Mouse (Mus musculus): Measurements from ENCODE around the gene Cmbl.

Gene Cmbl

DNA sequence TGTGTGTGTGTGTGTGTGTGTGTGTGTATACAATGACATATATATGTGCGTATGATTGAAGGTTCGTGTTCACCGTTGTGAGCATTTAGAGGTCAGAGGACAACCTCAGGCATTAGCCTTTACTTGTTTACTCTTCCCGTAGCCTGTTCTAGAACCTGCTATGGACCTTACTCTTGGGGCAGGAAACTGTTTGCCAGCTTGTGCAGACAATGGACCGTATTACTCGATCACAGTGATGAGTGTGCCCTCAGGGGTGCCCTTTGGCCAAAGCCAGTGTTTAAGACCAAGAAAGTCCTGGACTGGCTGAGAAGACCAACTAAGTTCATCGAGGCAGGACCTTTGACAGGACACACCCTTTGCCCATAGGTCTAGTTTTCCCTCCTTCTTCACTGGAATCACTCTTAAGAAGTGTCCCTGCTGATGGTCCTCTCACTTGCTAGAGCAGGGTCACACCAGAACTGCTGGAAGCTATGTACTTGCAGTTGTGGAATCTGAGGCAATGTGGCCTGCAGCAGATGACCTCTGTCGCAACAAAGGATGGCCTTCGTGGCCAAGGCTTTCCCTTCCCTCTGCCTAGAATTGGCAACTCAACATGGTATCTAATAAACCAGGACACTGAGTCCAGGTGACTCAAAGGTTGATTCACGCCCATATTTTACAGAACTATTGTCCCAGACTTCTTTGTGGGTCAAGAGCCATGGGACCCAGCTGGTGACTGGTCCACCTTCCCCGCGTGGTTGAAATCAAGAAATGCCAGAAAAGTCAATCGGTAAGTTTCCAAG lies 18.3 kb downstream of the Cmbl start:
- DNase-seq, result no peak

DNA sequence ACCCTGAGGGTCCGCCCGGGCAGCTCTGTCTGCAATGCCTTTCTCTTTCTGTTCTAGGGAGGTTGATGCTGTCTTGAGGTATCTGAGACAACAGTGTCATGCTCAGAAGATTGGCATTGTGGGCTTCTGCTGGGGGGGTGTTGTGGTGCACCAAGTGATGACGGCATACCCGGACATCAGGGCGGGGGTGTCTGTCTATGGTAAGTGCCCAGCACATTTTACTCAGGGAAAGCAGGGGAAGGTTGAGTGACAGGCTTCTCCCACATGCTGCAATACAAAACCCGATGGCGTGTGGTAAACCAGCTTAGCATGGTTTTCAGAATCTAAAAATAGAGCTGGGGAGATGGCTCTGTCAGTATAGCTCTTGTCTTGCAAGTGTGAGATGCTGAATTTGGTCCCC lies 20.0 kb downstream of the Cmbl start:
- DNase-seq, result no peak

DNA sequence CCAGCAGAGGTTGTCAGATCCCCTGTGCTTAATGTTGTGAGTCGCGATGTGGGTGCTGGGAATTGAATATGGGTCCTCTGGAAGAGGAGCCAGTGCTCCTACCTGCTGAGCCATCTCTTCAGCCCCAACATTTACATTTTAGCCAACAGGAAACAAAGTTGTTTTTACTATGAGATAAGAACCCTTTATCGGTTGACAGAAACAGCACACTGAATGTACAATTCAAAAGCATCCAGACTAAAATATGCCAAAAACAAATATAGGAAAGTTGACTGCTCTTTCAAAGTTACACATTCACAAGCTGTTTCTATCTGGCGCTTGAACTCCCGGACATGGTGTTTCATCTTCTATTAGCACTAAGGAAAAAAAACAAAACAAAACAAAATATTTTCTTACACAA lies 20.9 kb downstream of the Cmbl start:
- DNase-seq, result no peak

DNA sequence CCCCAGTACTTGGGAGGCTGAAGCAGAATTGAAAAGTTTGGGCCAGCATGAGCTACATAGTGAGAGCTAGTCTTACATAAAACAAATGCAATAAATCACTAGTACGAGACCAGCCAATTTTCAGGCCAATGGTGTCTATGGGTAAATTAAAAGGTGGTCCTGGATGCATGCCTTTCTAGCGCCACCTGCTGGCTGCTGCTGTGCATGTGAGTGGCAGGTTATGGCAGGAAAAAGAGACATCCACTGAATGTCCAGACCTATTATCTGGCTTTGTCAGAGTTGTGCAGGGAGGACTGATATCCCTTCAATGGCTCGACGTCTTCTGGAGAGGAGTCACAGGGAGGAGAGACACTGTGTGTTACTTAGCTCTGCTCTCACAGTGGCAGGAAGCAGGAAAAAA lies 21.3 kb downstream of the Cmbl start:
- peak; percentile 94 for DNase-seq

DNA sequence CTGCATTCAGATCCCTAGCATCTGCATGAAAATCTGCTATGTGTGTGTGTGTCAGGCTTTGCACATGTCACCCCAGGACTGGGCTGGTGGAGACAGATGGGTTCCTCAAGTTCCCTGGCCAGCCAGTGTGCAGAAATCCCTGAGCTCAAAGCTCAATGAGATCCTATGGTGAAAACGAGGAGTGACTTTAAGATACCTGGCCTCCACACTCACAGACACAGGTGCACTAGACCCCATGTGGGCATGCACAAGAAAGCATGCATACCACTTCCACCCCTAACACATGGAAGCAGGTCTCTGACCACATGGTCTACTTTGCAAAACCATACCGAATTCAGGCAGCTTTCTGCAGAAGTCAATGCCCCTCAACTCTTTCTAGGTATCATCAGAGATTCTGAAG lies 22.6 kb downstream of the Cmbl start:
- no peak for DNase-seq

DNA sequence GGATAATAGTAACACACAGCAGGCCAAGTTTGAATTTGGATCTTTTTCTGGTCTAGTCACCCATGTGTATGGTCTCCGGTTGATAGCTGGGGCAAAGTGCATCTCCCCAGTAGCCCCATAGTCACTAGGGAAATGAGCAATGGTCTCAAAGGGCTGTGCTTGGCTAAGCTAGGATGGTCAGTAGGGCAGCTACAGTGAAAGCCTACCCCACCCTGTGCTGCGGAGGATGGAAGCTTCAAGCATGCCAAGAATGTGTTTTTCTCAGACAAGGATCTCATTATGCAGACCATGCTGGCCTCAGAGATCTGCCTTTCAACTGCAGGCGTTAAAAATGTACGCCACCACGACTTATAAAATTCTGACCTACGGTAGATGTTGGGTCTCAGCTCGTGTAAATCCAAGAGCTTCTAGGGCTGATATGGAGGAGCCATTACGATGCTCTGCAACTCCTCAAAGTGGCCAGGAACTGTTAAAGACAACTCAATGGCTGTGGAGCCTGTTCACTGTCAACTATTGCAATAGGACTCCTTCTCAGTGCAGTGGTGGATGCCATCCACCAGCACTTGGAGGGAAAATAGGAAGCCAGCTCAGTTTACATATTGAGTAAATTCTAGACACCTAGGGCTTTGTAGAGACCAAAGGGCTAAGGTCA lies 23.9 kb downstream of the Cmbl start:
- no peak for DNase-seq

DNA sequence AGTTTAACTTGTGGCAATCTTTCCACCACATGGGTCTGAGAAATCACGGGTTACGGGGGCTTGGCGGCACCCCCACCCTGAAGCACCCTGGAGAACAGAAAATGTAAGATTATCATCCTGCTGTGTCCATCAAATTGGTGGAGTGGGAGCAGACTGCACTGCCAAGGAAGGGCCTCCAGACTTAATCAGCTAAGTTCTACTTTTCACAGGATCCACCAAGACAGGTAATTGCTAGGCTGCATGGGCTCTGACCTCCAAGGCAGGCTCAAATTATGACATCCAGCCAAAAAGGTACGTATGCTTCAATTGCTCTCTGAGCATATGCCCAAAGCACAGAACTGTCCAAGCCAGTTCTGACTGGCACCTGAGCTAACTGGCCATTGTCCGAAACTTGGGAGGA lies 25.0 kb downstream of the Cmbl start:
- DNase-seq, result no peak

DNA sequence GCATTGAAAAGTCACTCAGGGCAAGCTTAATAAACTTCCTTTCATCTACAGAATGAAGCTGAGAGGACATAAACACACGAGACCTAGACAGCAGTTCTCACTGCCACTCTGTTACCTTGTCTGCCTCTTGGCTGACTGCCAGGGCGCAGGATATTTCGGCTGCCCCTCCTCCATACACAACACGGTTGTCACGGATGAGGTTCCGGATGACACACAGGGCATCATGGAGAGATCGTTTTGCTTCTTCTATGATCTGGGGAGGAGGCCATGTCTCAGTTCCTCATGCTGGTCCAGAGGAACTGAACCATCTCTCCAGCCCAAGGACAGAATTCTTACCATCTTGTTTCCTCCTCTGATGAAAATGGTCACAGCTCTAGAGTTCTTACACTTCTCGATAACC lies 27.3 kb downstream of the Cmbl start:
- no peak for DNase-seq

DNA sequence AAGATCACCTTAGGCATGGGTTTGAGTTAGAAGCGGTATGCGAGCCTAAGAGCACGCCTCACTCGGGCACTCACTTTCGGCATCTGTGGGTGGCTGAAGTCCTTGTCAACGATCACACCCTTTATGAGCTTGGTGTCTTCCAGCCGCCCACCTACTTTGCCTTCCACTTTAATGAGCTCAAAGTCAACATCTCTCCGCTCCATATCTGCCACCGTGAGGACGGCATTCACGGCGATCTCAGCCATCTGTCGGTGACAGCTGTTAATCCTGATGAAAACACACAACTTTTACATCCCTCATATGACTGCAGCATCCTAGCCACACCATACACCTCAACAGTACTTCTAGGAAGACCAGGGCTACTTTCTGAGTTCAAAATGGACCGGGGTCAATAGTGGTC lies 29.1 kb downstream of the Cmbl start:
- no peak for DNase-seq

DNA sequence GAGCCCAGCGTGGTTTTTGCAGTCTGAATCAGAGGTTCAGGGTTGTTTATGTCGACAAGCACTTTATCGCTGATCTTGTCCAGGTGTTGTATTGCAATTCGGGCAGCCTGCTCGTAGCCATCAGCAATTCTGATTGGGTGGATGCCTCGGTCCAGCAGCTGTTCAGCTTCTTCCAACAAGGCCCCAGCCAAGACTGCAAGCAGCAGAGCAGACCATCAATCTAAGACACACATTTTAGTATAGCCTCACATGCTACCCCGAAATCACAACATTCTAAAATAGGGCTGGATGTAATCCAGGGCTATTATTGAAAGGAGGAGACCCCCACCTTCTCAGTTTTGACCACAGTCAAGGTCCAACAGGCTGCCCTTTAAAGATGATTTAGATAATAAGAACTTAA lies 30.5 kb downstream of the Cmbl start:
- DNase-seq, result no peak

DNA sequence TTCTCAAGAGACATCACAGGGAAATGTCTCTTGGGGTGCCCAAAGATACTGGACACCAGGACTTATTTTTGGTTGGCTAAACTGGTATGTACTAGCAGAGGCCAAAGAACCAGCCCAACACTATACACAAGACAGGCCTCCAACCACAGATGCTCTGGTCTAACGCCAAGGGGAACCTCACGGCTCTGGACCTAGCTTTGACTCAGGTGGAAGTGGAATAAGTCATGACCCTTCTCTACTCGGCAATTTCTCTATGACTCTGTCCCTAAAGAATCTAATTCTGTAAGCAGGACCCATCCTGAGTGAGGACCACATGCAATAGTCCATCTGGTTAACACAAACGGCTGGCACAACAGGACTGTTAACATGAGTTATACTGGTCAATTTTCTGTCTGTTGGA lies 34.6 kb downstream of the Cmbl start:
- no peak for DNase-seq

DNA sequence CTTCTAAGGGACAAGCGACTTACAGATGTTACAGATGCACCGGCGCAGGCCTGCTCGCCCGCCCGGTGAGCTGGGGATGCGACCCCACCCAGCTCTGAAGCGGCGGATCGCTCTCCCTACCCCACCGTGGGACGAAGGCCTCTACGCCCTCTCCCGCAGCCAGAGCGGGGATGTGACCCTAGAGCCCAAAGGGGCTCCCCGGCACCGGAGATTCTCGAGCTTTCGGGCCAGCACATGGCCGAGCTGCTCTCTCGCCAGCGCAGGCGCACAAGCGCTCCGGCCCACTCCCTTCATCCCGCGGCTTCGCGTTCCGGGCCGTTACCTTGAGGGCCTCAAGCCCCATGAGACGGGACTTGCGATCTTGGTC lies 36.1 kb downstream of the Cmbl start:
- no peak for DNase-seq

DNA sequence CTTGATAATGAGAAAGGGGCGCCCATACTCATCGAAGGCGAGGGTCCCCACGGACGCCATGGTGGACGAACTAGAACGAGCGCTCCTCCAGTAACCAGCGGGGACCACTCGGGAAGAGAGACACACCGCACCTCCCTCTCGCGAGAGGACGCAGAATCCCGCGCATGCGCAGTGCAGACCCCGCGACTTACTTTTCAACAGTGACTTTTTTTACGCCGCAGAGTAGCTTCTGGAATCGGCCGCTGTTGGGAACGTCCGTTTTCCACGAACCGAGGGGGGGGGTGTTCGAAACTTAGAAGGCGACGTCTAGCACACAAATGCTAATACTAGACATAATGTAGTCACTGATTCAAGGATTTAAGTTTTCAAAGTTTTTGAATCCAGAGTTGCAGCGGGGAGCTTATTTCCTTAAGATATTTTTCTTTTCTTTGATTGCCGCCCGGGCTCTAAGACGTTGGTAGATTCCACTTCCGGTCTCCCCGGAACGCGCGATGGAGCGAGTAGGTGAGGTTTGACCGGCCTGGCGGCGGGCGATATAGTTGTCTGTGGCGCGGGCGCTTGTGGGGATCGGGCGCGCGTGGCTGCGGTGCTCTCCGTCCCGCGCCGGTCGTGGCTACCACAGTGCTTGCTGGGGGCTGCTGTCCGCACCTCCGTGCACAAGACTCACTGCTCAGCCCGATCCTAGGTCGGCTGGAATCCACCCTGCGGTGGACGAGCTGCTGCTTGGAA lies 36.6 kb downstream of the Cmbl start, which contains the start of the genes Cct5 and Fam173b:
Cct5 (minus strand) TSS at position 159 of the 729 bp plus-strand sequence.
Fam173b (plus strand) TSS at position 207 of the 729 bp plus-strand sequence.
- peak; percentile 99 for DNase-seq

DNA sequence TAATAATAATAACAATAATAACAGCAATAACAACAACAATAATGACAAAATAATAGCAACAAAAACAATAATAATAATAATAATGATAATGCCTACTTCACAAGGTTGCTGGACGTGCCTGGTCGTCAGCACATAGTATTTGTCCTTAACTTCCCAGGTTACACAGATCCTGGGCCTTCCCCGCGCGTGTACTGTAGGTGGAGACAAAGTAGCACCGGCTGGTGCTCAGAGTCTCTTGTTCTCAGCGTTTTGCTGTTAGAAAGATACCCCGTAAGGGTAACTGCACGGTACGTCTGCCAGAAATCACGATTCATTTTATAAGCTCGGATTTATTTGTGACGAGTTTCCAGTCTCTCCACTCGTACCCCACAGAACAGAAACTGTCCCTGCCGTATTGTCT lies 37.2 kb downstream of the Cmbl start:
- DNase-seq, result peak; percentile 63

DNA sequence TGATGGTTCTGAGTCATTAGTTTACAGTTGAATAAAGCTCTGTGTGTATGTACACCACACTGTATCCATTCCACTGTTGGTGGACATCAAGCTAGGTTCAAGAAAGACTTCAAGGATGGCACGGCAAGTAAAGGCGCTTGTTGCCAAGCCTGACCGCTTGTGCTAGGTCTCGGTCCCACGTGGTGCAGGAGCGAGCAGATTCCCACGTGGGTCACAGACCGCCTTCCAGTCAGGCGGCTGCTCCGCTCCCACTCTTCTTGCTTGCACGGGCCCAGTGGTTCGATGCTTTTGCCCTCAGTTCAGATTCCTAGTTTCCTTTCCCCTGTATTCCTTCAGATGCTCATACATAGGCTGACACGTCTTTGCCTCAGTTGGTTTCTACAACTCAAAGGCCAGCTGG lies 37.9 kb downstream of the Cmbl start:
- DNase-seq, result no peak

DNA sequence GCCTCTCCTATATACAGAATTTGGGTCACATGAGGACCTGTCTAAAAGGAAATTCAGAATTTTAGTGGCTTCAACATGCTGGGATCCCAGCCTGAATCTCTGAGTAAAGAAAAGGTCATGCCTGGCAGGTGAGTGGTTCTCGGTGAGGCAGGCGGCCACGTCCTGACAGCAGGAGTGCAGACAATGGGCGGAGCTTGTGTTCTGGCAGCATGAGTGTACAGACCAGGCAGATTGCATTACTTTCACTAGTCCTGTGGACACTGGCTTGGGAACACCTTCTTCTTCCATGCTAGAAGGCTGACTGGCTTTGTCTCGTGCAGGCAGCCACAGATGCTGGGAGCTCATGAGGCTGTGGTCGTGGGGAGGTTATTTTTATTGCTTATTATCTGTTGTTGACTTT lies 41.6 kb downstream of the Cmbl start:
- DNase-seq, result no peak

DNA sequence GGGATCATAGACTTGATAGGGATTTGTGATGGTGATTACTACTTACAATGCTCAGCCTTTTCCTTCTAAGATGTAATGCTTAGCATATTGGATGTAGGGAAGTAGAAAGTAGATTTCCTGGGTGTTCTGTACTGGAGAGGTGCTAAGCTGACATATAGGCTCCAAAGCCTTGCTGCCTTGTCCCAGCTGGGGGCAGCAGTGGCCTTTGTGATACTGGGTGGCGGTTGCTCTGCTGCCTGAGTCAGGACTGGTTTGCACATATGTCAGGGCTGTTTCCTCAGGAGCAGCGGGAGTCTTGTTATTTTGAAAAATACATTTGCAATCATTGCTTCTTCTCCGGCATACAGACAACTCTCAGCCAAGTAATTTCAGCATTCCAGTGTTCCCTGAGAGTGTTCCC lies 45.8 kb downstream of the Cmbl start:
- peak; percentile 58 for DNase-seq

DNA sequence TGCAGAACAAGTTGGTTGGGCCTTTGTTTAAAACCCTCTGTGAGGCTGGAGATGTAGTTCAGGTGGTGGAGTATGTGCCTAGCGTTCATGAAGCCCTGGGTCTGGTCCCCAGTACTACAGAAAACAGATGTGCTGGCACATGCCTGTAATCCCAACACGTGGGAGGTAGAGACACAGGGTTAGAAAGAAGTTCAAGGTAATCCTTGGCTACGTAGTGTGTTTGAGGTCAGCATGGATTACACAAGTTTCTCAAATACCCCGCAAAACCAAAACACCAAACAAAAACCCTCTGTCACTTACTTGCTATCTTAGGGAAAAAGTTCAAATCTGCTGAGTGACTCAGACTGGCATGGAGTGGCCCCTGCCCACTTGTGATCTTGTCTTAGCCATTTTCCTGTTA lies 46.8 kb downstream of the Cmbl start:
- no peak for DNase-seq

DNA sequence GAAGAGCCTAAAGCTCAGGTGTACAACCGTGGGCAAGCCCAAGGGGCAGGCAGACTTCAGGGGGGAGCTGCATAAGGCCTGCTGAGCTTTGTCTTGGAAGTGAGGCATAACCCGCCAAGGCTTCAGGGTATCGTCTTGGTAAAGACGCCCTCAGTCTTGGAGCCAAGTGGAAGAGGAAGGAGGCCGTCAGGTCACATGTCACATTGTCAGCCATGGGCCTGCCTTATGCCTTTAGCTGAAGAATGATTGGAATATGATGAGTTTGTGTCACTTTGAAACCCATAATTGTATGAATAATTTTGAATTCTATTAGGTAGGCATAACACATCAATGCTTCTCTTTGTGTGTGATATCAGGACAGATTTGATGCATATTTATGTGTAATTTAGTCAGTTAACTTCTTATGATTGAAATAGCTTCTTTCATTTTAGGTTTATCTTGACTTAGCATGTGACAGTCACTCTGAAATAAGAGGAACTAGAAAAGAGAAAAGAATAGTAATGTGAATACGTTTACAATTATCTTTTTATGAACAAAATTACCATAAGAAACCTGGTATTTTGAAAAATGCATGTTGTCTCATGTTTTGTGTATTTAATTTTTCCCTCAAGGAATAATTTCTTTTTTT lies 48.8 kb downstream of the Cmbl start:
- no peak for DNase-seq

DNA sequence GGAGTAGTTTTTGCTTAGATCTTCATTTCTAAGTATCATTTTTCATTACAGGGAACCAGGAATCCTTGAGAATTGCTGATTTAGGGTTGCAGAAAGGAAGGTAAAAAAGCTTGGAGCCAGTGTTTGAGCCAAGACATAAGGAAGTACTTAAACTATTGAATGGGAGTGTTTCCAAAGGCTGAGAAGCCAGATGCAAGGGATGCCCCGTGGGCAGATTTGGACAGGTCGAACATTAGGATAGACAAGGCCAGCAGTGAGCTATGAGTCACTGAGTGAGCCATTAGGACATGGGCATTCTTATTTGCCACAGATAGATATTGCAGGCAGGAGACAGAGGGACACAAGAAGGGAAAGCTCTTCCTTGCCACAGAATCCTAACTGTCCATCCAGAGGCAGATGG lies 49.5 kb downstream of the Cmbl start:
- DNase-seq, result no peak

DNA sequence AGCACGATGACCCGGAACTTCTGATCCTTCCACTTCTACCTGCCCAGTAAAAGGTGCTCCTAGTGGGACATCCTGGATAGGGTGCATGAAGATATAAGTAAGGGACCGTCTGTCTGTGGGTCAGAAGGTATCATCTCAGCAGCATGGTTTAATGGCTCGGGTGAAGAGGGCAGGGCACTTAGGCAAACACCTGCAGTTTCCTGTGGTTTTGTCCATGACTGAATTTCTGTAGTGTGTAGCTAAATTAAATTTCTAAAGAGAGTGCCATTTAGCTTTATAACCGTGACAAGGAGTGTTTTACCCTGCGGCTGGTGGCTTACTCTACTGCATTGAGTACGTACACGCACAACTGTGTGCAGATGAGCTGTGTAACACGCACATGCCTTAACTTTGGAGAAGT lies 52.1 kb downstream of the Cmbl start:
- DNase-seq, result no peak

DNA sequence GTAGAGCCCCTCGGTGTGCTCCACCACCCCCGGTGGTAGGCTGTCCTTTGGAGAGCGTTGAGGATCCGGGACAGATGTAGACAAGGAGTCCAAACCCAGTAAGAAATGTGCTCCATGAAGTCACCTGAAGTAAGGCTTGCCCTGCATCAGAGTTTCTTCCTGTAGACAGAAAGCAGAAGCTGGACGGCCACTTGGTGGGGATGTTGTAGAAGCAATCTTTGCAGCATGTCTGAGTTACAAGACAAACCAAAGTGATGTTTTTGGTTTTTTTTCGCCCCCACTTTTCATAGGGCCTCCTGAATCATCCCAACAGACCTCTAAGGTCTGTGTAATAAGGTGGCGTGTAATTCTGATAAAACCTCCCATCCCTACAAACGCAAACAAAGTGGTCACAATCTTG lies 54.3 kb downstream of the Cmbl start:
- DNase-seq, result peak; percentile 54

DNA sequence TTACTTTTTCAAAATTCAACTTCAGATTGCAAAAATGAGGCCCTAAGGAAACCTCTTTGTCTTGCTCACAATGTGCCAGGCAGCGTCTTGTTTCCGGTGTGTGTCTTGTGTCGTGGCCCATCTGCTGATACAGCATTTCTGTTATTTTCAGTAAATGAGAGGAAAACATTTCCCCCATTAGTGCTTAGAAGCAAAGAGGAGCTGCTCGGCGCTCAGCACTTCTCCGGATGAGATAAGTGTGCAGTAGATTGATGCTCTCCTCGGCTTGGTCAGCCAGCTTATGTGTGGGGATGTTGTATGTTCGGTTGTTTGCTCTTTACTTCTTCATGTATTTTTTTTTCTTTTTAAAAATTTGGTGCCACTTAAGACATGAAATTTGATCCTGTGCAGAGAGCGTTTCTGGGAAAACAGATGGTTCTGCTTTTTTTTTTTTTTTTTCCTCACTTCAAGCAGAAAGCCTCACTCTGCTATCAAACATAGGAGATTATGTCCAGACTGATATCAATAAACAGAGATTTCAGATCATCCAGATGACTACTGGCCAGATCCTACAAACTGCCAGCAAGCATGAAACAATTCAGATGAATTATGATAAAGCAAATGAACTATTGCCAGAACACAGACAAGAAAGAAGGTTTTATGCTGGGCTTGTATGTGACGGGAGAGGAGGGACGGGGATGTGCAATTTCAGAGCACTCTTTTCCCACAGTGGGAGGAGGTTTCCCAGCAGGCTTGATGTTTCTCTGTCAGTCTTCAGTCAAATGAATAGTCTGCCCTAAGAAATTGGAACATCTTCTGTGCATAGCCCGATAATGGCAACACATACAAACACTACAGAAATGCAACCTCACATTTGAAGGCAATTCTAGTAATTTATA lies 62.3 kb downstream of the Cmbl start:
- DNase-seq, result no peak

Data from right cerebral cortex, postnatal 4 days (tissue).